Mouse (Mus musculus): ENCODE data around the gene Gm20388.

DNA sequence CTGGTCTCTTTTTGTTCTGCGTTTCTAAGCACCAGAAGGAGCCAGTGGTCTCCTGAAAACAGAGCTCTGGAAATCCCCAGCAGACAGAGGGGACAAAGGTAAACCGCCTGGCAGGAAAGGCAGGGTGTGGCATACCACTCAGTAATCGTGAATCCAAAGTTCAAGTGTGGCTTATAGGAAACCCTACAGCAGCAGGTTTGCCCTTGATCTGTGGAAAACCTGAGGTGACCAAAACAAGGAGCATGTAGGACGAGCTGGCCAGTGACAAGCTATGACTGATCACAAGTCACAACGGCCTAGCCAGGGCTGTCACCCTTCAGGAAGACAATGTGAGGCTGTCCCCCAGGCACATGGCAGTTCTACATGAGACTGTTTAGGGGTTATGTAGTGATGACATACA is 3140.8 kb downstream of the Gm20388 start:
- TF ChIP-seq CHD2 (IDR thresholded peaks at IDR 0.05; ENCODE audit: low read depth, low read length) (no peak), ZNF384 (IDR thresholded peaks at IDR 0.05; ENCODE audit: low read depth, low read length) (no peak), MAFK (IDR thresholded peaks at IDR 0.05; ENCODE audit: insufficient read depth, low read depth, low read length) (no peak)
